Mouse (Mus musculus) activated CD4-positive, CD25-positive, alpha-beta regulatory T cell (primary cell): ENCODE measurements around the gene Nbl1. TPM values are rescaled to one million over a fixed set of nuclear protein-coding genes. Genes with fewer than 3 reads are reported as not detected.

Experiments
- polyA plus RNA-seq, 2 experiments: library from polyadenylated mRNA; unstranded; fragments of 100-300 nt; shearing (Covaris generic); gene quantifications; one replicate each; pipeline ENCODE4 v1.2.1; 2017

The Nbl1 gene
- polyA plus RNA-seq = under 1 TPM; 0.26 to 0.52 TPM

DNA sequence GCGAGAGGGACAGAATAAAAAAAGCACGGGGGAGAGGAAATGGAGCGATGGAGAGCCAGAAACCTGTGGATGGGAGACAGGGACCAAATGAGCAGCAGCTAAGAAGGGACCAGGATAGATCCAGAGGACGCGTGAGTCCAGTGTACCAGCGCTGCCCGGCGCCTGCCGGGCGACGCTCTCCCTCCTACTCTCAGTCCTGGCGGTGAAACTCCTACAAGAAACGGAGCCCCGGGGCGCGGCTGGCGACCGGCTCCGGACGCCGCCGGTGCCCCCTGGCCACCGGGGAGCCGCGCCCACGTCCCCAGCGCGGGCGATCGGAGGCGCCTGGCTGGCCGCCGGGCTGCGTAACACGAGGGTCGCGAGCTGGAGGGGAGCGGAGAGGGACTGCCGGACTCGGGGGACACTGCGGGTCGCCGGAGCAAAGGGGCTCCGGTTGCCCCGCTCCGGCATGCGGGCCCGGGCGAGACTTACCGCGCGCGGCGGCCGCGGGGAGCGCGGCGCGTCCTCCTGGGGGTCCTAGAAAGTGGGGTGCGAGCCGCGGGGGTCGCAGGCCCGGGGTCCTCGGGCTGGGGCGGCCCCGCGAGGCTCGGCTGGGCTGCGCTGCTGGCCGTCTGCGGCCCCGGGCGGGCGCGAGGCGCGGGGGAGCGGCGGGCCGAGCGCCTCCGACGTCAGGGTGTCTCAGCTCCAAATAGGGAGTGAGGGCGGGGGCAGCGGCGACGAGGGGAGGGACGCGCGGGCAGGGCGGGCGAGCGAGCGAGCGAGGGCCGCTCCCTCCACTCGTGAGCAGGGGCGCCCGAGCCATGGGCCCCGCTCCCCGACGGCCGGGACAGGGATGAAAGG is at the start of gene Nbl1:
Gene Nbl1, minus strand, starts transcription at position 638 of the 840 bp plus-strand sequence.

DNA sequence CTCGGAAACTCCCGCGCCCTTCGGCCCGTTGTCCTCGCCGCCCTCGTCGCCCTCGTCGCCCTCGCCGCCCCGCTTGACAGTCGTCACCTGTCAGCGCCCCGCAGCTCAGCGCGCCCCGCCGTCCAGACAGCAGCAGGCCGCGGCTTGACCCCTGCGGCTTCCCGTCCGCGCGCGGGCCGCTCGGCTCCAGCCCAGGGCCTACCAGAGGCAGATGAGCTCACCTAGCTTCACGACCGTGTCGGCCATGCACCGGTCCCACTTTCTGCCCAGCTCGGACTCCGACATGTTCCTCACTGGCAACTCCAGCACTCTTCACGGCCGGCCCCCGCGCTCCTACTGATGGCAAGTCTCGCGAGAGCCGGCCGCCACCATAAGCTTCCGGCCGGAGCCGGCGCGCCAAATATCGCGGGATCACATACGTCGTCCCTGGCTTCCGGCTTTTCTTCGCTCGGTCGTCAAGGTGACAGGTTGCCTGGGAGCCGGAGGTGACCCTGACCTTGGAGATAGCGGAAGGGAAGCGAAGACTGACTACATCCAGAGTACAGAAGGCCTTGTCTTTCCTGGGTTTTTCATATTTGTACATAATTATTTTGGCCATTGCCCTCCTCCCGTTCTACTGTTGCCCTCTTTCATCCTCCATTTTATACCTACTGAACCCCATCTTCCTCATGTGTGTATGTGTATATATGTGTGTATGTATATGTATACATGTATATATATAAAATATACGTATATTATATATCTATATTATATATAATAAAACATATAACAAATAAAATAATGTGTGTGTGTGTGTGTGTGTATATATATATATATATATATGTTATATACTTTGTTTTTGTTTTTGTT is 38.1 kb upstream of the Nbl1 start, which contains the start of gene Minos1:
Gene Minos1, minus strand, starts transcription at position 413 of the 849 bp plus-strand sequence.

DNA sequence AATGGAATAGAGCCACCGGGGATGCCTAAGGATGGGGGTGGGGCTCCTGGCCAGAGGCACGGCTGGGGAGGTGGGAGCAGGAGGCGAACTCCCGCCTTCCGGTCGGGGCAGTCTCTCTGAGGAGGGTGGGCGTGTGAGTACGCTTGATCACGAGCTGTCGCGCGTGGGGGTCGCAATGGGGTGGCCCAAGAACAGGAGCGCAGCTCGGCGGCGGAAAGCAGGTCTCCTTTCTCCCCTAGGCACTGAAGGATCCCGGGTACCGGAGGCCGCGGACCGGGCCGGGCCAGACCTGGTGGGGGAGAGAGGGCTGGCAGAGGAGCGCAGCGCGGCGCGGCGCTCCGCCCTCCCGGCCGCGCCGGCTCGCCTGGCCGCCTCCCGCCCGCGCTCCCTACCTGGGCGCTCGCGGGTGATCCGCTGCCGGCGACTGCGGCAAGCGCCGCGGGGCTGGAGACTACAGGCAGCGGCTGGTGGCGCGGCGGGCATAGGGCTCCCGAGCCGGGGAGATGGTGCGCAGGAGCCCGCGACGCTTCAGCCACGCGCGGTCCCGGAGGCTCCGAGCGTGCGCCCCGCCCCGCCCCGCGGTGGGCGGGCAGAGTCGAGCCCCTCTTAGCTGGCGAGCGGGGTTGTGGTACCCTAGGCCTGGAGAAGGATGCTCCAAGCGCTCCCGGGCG is 17.6 kb downstream of the Nbl1 start, which contains the start of gene Htr6:
Gene Htr6, minus strand, starts transcription at position 530 of the 671 bp plus-strand sequence.

Other genes starting within 250 kb of the Nbl1 start
- not detected for gene Pla2g5, start 229.5 kb downstream of the Nbl1 start, polyA plus RNA-seq
- gene Gm13030, start 219.0 kb downstream of the Nbl1 start, polyA plus RNA-seq = not detected
- gene Pla2g2e, start 215.1 kb downstream of the Nbl1 start, polyA plus RNA-seq = not detected
- 1 to 10 TPM; 4.2 to 4.7 TPM for gene Otud3, start 179.0 kb downstream of the Nbl1 start, polyA plus RNA-seq
- under 1 TPM in 1 of 2 experiments, not detected in 1; 0.14 TPM for gene Rnf186, start 125.9 kb downstream of the Nbl1 start, polyA plus RNA-seq
- gene Tmco4, start 120.1 kb downstream of the Nbl1 start, polyA plus RNA-seq = 10 to 100 TPM; 28.2 to 30.8 TPM
- gene Htr6, start 17.4 kb downstream of the Nbl1 start, polyA plus RNA-seq = under 1 TPM in 1 of 2 experiments, not detected in 1; 0.12 TPM
- 100 to 1,000 TPM; 452 to 469 TPM for gene Minos1, start 38.1 kb upstream of the Nbl1 start, polyA plus RNA-seq
- 100 to 1,000 TPM; 688 to 813 TPM for gene Capzb, start 99.9 kb upstream of the Nbl1 start, polyA plus RNA-seq
- gene Pqlc2, start 217.7 kb upstream of the Nbl1 start, polyA plus RNA-seq = 10 to 100 TPM; 11.2 to 11.9 TPM
- gene Akr7a5, start 217.8 kb upstream of the Nbl1 start, polyA plus RNA-seq = 10 to 100 TPM; 19.2 to 21.8 TPM